Mouse (Mus musculus): ENCODE results near the gene Cetn4.

Gene Cetn4

GRCm38 (mm10) chr3:37312370-37312941 lies at the start of gene Cetn4, which contains the start of gene Bbs12:
Gene Cetn4, minus strand, starts transcription at chr3:37312708.
Gene Bbs12, plus strand, starts transcription at chr3:37312554.
- peak; percentile 96 for DNase-seq (ENCODE audit: low read depth, low spot score)

GRCm38 (mm10) chr3:37360729-37361128 lies 48.2 kb upstream of the Cetn4 start:
- no peak for DNase-seq (ENCODE audit: low read depth, low spot score)

GRCm38 (mm10) chr3:37354737-37355136 lies 42.2 kb upstream of the Cetn4 start:
- DNase-seq (ENCODE audit: low read depth, low spot score): no peak

- DNase-seq (ENCODE audit: low read depth, low spot score): no peak
Measured at GRCm38 (mm10) chr3:37353951-37354481, 41.5 kb upstream of the Cetn4 start.

- DNase-seq (ENCODE audit: low read depth, low spot score): no peak
Measured at GRCm38 (mm10) chr3:37350386-37350785, 37.9 kb upstream of the Cetn4 start.

GRCm38 (mm10) chr3:37349166-37349548 lies 36.6 kb upstream of the Cetn4 start:
- peak; percentile 35 for DNase-seq (ENCODE audit: low read depth, low spot score)

- peak; percentile 23 for DNase-seq (ENCODE audit: low read depth, low spot score)
Measured at GRCm38 (mm10) chr3:37348221-37349165, 36.0 kb upstream of the Cetn4 start, which contains the start of gene Fgf2. Gene Fgf2, plus strand, starts transcription at chr3:37348346.

GRCm38 (mm10) chr3:37347671-37348070 lies 35.2 kb upstream of the Cetn4 start:
- DNase-seq (ENCODE audit: low read depth, low spot score): peak; percentile 51

- DNase-seq (ENCODE audit: low read depth, low spot score): no peak
Measured at GRCm38 (mm10) chr3:37342811-37343210, 30.3 kb upstream of the Cetn4 start.

GRCm38 (mm10) chr3:37341110-37341509 lies 28.6 kb upstream of the Cetn4 start:
- DNase-seq (ENCODE audit: low read depth, low spot score): peak; percentile 78

GRCm38 (mm10) chr3:37334053-37334452 lies 21.5 kb upstream of the Cetn4 start:
- no peak for DNase-seq (ENCODE audit: low read depth, low spot score)

- peak; percentile 7 for DNase-seq (ENCODE audit: low read depth, low spot score)
Measured at GRCm38 (mm10) chr3:37331999-37332449, 19.5 kb upstream of the Cetn4 start.

GRCm38 (mm10) chr3:37329963-37330362 lies 17.5 kb upstream of the Cetn4 start:
- no peak for DNase-seq (ENCODE audit: low read depth, low spot score)

- no peak for DNase-seq (ENCODE audit: low read depth, low spot score)
Measured at GRCm38 (mm10) chr3:37328489-37328888, 16.0 kb upstream of the Cetn4 start.

GRCm38 (mm10) chr3:37326627-37327026 lies 14.1 kb upstream of the Cetn4 start:
- no peak for DNase-seq (ENCODE audit: low read depth, low spot score)

GRCm38 (mm10) chr3:37325317-37326112 lies 13.0 kb upstream of the Cetn4 start:
- no peak for DNase-seq (ENCODE audit: low read depth, low spot score)

GRCm38 (mm10) chr3:37324310-37324709 lies 11.8 kb upstream of the Cetn4 start:
- DNase-seq (ENCODE audit: low read depth, low spot score): peak; percentile 10

GRCm38 (mm10) chr3:37316233-37316632 lies 3.7 kb upstream of the Cetn4 start:
- no peak for DNase-seq (ENCODE audit: low read depth, low spot score)

GRCm38 (mm10) chr3:37313371-37313770 lies 863 bp upstream of the Cetn4 start:
- no peak for DNase-seq (ENCODE audit: low read depth, low spot score)

GRCm38 (mm10) chr3:37311897-37312369 lies 575 bp downstream of the Cetn4 start:
- no peak for DNase-seq (ENCODE audit: low read depth, low spot score)

- peak; percentile 6 for DNase-seq (ENCODE audit: low read depth, low spot score)
Measured at GRCm38 (mm10) chr3:37303392-37304139, 8.9 kb downstream of the Cetn4 start.
